Comparison of ENCODE assay signal across 8 mouse cellular contexts in the genomic region with DNA sequence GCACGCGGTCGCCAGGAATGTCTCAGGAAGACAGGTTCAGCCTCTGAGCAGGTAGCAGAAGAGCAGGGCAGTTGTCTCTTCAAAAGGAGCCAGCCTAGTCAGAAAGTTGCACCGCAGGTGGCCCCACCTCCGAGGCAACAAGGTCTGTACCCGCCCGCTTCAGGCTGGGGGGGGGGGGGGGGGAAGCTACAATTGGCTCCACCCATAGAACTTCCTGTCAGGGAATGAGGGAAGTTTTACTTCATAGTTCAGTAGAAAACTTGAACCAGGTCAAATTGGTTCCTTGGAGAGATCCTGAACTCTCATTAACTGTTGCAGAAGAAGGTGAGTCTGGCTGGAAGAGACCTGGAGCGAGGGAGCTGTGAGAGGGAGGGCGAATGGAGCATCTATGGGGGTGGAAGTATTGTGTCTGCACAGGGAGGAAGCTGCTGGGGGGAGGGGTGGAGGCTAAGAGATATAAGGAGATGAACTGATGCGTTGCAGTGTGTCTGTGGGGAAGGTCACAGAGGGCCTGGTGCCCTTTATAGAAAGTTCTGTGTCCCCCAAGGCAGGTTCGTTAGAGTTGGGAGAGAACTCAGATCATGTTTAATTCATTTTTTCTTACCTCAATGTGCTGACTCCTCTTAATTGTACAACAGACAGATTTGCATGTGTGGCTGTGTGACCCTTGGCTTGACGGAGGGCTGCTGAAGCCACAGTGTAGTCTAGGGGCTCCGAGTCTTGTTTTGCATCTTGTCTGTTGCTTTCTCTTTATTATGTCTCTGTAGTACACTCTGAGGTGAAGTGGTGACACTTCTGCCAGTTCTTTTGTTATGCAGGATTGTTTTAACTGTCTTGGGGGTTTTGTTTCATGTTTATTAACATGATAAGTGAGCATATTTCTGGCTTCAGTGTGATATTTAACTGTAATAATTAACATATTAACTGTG. TPM values are rescaled to one million over a fixed set of nuclear protein-coding genes. Genes with fewer than 3 reads are reported as not detected.
DNase-seq lines count a peak whose midpoint lies in the region; ATAC-seq and TF ChIP-seq lines count a peak whose summit lies in the region.

A gene (plus strand): TSS at position 199 of the 929 bp plus-strand sequence.

- no peaks in the 10 kb centered on the region for H3K4me1 ChIP-seq in forebrain, postnatal 0 days (ENCODE audit: insufficient read depth)
- no peaks in the 10 kb centered on the region for H3K4me1 ChIP-seq in lung, embryonic 14.5 days (ENCODE audit: insufficient read depth)
- H3K4me1 ChIP-seq in olfactory bulb, adult 2 months (ENCODE audit: control insufficient read depth, insufficient read depth, low read length) = peaks cover 2% of the 10 kb centered on the region; the same call in 1 of the 2 replicates

- H3K36me3 ChIP-seq in forebrain, postnatal 0 days (ENCODE audit: insufficient read depth) = no peaks in the 10 kb centered on the region
- H3K36me3 ChIP-seq in lung, embryonic 14.5 days (ENCODE audit: insufficient read depth) = no peaks in the 10 kb centered on the region

- no peak within 1 kb of the TSS for H3K27ac ChIP-seq in forebrain, postnatal 0 days (ENCODE audit: low read depth, low read length)
- no peak within 1 kb of the TSS; the same call in 1 of the 2 replicates for H3K27ac ChIP-seq in lung, embryonic 14.5 days (ENCODE audit: low read depth)
- H3K27ac ChIP-seq in olfactory bulb, adult 2 months (ENCODE audit: insufficient read depth, low read depth, low read length) = no peak within 1 kb of the TSS

- H3K9me3 ChIP-seq in forebrain, postnatal 0 days (ENCODE audit: low read length) = no peaks in the 10 kb centered on the region
- no peaks in the 10 kb centered on the region for H3K9me3 ChIP-seq in lung, embryonic 14.5 days (ENCODE audit: low read depth, low read length)

- TF ChIP-seq POLR2A in olfactory bulb, adult 2 months (IDR thresholded peaks at IDR 0.05; ENCODE audit: insufficient read depth, low read depth, low read length) = no peak

- no peak for TF ChIP-seq CTCF in forebrain, postnatal 0 days (IDR thresholded peaks at IDR 0.05; ENCODE audit: low read depth)
- TF ChIP-seq CTCF in lung, embryonic 14.5 days (IDR thresholded peaks at IDR 0.05; ENCODE audit: low read depth) = no peak
- TF ChIP-seq CTCF in olfactory bulb, adult 2 months (IDR thresholded peaks at IDR 0.05; ENCODE audit: insufficient read depth, low read depth, low read length) = no peak

- H3K9ac ChIP-seq in forebrain, postnatal 0 days = no peak within 1 kb of the TSS
- peak within 1 kb of the TSS; percentile 43 for H3K9ac ChIP-seq in lung, embryonic 14.5 days

- ATAC-seq in forebrain, postnatal 0 days = no peak
- ATAC-seq in lung, embryonic 14.5 days (ENCODE audit: insufficient read depth) = no peak; the same call in 1 of the 2 replicates

- peak within 1 kb of the TSS; percentile 6 for H3K4me2 ChIP-seq in forebrain, postnatal 0 days (ENCODE audit: low read depth)
- peak within 1 kb of the TSS; percentile 47 for H3K4me2 ChIP-seq in lung, embryonic 14.5 days

- no peaks in the 10 kb centered on the region for H3K27me3 ChIP-seq in forebrain, postnatal 0 days (ENCODE audit: insufficient read depth, low read length)
- H3K27me3 ChIP-seq in lung, embryonic 14.5 days (ENCODE audit: insufficient read depth, low read length) = no peaks in the 10 kb centered on the region

- no peak within 1 kb of the TSS for H3K4me3 ChIP-seq in forebrain, postnatal 0 days (ENCODE audit: low read depth, low read length)
- peak within 1 kb of the TSS; percentile 31 for H3K4me3 ChIP-seq in lung, embryonic 14.5 days (ENCODE audit: low read depth, low read length)
- H3K4me3 ChIP-seq in olfactory bulb, adult 2 months (ENCODE audit: insufficient read depth, low read depth, low read length) = peak within 1 kb of the TSS; percentile 12

- WGBS in forebrain, postnatal 0 days = 25% methylated on average over 13 of the region's 13 CpGs
- WGBS in lung, embryonic 14.5 days = 24% methylated on average over 13 of the region's 13 CpGs
- 32% methylated on average over 13 of the region's 13 CpGs for WGBS in olfactory bulb, adult 2 months

- DNase-seq in 3134 (ENCODE audit: extremely low read depth, insufficient read length, low spot score) = peak; percentile 69
- peak; percentile 62 for DNase-seq in NIH3T3 (ENCODE audit: low read depth)
- no peak for DNase-seq in forebrain, postnatal 0 days
- DNase-seq in kidney, adult 11 months = peak; percentile 75
- peak; percentile 43 for DNase-seq in lung, embryonic 14.5 days
- DNase-seq in right cerebral cortex, postnatal 25 days = no peak
- no peak for DNase-seq in cerebellum, adult 8-10 months

RNA-seq across cellular contexts. Expression of the gene that starts here (rescaled TPM):
- 1.4 and 1.5 TPM in 2 replicates for total RNA-seq in forebrain, postnatal 0 days (2014; rRNA removed)
- 0.79 and 1.3 TPM in 2 replicates for polyA plus RNA-seq in forebrain, postnatal 0 days (2015; fragmentation: Nextera tagmentation; extraction: Ambion mirVana)
- polyA plus RNA-seq in lung, embryonic 14.5 days (2014; fragmentation: Nextera tagmentation; extraction: Ambion mirVana) = 11.7 and 12.7 TPM in 2 replicates
- not detected in 2 replicates for polyA plus RNA-seq in olfactory bulb, adult 2 months (2012; ENCODE audit: insufficient read depth, insufficient read length, low replicate concordance, missing spikeins)

Comparison
In these comparisons a context has a peak if more than half of its experiments do, and no peak if none do; other contexts are left out.
1. DNase-seq: peak in 3134 (single experiment), NIH3T3 (single experiment), kidney, adult 11 months (single experiment) and lung, embryonic 14.5 days (single experiment); none in forebrain, postnatal 0 days (single experiment), right cerebral cortex, postnatal 25 days (single experiment) and cerebellum, adult 8-10 months (single experiment).